Mouse (Mus musculus): ENCODE data around the gene Dnajb13. TPM values are rescaled to one million over a fixed set of nuclear protein-coding genes. Genes with fewer than 3 reads are reported as not detected.

Dnajb13 gene
- total and polyA plus RNA-seq, 2 experiments from 2014 or later = 3.4 to 7.0 TPM

DNA sequence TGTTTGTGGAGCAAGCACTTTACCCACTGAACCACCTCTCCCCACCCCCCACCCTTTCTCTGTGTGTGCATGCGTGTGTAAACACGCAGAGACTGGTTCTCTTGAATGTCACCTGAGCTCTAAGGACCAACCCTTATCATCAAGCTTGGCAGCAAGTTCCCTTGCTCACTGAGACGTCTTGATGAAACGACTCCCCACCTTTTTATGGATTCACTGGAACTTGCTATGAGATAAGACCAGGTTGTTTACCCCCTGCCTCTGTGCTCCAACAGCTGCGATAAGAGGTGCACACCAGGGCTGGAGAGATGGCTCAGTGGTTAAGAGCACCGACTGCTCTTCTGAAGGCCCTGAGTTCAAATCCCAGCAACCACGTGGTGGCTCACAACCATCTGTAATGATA is 5.4 kb upstream of the Dnajb13 start:
- WGBS = 73% methylated on average over 7 of the region's 7 CpGs
- no peak overlapping the region for H3K4me2 ChIP-seq (ENCODE audit: low read depth)
- H3K9me3 ChIP-seq (ENCODE audit: low read length) = no peaks in the 10 kb centered on the region
- H3K27me3 ChIP-seq (ENCODE audit: insufficient read depth, low read length) = no peaks in the 10 kb centered on the region
- no peak overlapping the region for H3K27ac ChIP-seq (ENCODE audit: low read depth, low read length)
- H3K4me3 ChIP-seq (ENCODE audit: low read depth, low read length) = no peak overlapping the region
- no peak for ATAC-seq
- no peak for TF ChIP-seq CTCF (IDR thresholded peaks at IDR 0.05; ENCODE audit: low read depth)
- no peaks in the 10 kb centered on the region for H3K4me1 ChIP-seq (ENCODE audit: insufficient read depth)
- no peaks in the 10 kb centered on the region for H3K36me3 ChIP-seq (ENCODE audit: insufficient read depth)
- H3K9ac ChIP-seq = no peak overlapping the region
- DNase-seq = no peak

DNA sequence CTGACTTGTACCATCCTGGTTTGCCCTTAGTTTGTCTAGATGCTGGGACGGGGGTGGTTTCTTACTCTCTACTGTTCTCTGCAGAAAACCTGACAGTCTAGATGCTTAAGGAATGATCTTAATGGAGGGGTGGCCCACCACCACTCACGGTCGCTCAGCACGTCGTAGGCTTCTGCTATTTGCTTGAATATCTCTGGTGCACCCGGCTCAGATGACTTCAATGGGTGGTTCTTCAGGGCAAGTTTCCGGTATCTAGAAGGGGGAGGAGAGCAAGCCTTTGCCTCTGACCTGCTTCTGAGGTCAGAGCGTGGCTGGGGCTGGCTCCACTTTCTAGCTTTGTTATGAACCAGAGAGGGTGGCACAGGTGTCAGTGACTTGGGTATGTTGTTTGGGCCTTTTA is 3.2 kb downstream of the Dnajb13 start:
- Histone ChIP-seq H3K9ac (no peak overlapping the region), H3K36me3 (ENCODE audit: insufficient read depth) (no peaks in the 10 kb centered on the region), H3K27me3 (ENCODE audit: insufficient read depth, low read length) (no peaks in the 10 kb centered on the region), H3K4me2 (ENCODE audit: low read depth) (no peak overlapping the region), H3K27ac (ENCODE audit: low read depth, low read length) (no peak overlapping the region), H3K9me3 (ENCODE audit: low read length) (no peaks in the 10 kb centered on the region), H3K4me3 (ENCODE audit: low read depth, low read length) (no peak overlapping the region), H3K4me1 (ENCODE audit: insufficient read depth) (no peaks in the 10 kb centered on the region)
- no peak for TF ChIP-seq CTCF (IDR thresholded peaks at IDR 0.05; ENCODE audit: low read depth)
- no peak for DNase-seq
- 90% methylated on average over 8 of the region's 8 CpGs for WGBS
- no peak for ATAC-seq

DNA sequence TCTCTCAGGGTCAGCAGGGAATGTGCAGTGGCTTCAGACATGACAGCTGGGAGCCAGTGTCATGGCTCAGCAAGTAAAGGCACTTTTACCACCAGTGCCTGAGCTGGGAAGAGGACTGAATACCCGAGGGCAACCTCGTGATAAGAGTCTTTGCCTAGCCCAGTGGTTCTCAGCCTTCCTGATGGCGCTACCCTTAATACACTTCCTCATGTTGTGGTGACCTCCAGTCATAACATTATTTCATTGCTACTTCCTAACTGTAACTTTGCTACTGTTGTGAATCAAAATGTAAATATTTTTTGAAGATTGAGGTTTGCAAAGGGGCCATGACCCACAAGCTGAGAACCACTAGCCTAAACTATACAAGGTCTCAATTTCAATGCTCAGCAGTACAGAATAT is 6.1 kb downstream of the Dnajb13 start:
- H3K4me3 ChIP-seq (ENCODE audit: low read depth, low read length) = no peak overlapping the region
- no peak for DNase-seq
- no peak for TF ChIP-seq CTCF (IDR thresholded peaks at IDR 0.05; ENCODE audit: low read depth)
- H3K4me1 ChIP-seq (ENCODE audit: insufficient read depth) = no peaks in the 10 kb centered on the region
- no peaks in the 10 kb centered on the region for H3K9me3 ChIP-seq (ENCODE audit: low read length)
- H3K36me3 ChIP-seq (ENCODE audit: insufficient read depth) = no peaks in the 10 kb centered on the region
- H3K27ac ChIP-seq (ENCODE audit: low read depth, low read length) = no peak overlapping the region
- no peaks in the 10 kb centered on the region for H3K27me3 ChIP-seq (ENCODE audit: insufficient read depth, low read length)
- 77% methylated on average over 3 of the region's 3 CpGs for WGBS
- no peak overlapping the region for H3K9ac ChIP-seq
- no peak for ATAC-seq
- H3K4me2 ChIP-seq (ENCODE audit: low read depth) = no peak overlapping the region

DNA sequence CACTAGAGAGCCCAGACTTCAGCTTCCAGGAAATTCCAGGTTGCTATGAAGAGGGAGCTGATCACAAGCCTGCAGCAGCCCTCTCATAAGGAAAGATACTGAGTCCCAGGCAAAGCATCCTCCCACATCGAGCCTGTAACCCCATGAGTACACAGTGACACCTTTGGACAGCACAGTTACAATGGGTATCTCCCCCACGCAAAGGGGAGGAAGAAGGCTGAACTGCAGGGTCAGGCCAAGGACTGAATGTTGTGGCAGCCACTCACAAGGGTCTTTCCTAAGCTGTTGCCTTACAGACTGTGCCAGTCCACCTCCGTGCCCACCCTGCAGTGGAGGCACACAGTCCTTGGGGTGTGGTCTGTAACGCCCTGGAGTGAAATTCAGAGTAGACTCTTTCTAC is 8.3 kb downstream of the Dnajb13 start:
- no peak for TF ChIP-seq CTCF (IDR thresholded peaks at IDR 0.05; ENCODE audit: low read depth)
- H3K4me2 ChIP-seq (ENCODE audit: low read depth) = no peak overlapping the region
- no peak overlapping the region for H3K9ac ChIP-seq
- H3K4me3 ChIP-seq (ENCODE audit: low read depth, low read length) = no peak overlapping the region
- ATAC-seq (no peak), DNase-seq (no peak)
- 79% methylated on average over 4 of the region's 4 CpGs for WGBS
- H3K27ac ChIP-seq (ENCODE audit: low read depth, low read length) = no peak overlapping the region
- no peaks in the 10 kb centered on the region for H3K9me3 ChIP-seq (ENCODE audit: low read length)
- H3K36me3 ChIP-seq (ENCODE audit: insufficient read depth) = no peaks in the 10 kb centered on the region
- no peaks in the 10 kb centered on the region for H3K27me3 ChIP-seq (ENCODE audit: insufficient read depth, low read length)
- H3K4me1 ChIP-seq (ENCODE audit: insufficient read depth) = no peaks in the 10 kb centered on the region

- Histone ChIP-seq H3K27ac (ENCODE audit: low read depth, low read length) (no peak overlapping the region), H3K9ac (no peak overlapping the region), H3K4me1 (ENCODE audit: insufficient read depth) (no peaks in the 10 kb centered on the region), H3K4me2 (ENCODE audit: low read depth) (no peak overlapping the region), H3K27me3 (ENCODE audit: insufficient read depth, low read length) (no peaks in the 10 kb centered on the region), H3K4me3 (ENCODE audit: low read depth, low read length) (no peak overlapping the region), H3K9me3 (ENCODE audit: low read length) (no peaks in the 10 kb centered on the region), H3K36me3 (ENCODE audit: insufficient read depth) (no peaks in the 10 kb centered on the region)
- WGBS = 85% methylated on average over 13 of the region's 13 CpGs
- no peak for TF ChIP-seq CTCF (IDR thresholded peaks at IDR 0.05; ENCODE audit: low read depth)
- ATAC-seq = no peak
- no peak for DNase-seq
These were observed 9.8 kb downstream of the Dnajb13 start for GRCm38 (mm10) chr7:100504740-100505487.

GRCm38 (mm10) chr7:100503076-100503475 is 11.7 kb downstream of the Dnajb13 start:
- no peak for DNase-seq
- ATAC-seq = no peak
- no peaks in the 10 kb centered on the region for H3K9me3 ChIP-seq (ENCODE audit: low read length)
- no peak overlapping the region for H3K27ac ChIP-seq (ENCODE audit: low read depth, low read length)
- H3K4me1 ChIP-seq (ENCODE audit: insufficient read depth) = no peaks in the 10 kb centered on the region
- H3K9ac ChIP-seq = no peak overlapping the region
- H3K27me3 ChIP-seq (ENCODE audit: insufficient read depth, low read length) = no peaks in the 10 kb centered on the region
- H3K4me2 ChIP-seq (ENCODE audit: low read depth) = no peak overlapping the region
- WGBS = 94% methylated on average over 5 of the region's 5 CpGs
- no peak for TF ChIP-seq CTCF (IDR thresholded peaks at IDR 0.05; ENCODE audit: low read depth)
- H3K4me3 ChIP-seq (ENCODE audit: low read depth, low read length) = no peak overlapping the region
- H3K36me3 ChIP-seq (ENCODE audit: insufficient read depth) = no peaks in the 10 kb centered on the region

DNA sequence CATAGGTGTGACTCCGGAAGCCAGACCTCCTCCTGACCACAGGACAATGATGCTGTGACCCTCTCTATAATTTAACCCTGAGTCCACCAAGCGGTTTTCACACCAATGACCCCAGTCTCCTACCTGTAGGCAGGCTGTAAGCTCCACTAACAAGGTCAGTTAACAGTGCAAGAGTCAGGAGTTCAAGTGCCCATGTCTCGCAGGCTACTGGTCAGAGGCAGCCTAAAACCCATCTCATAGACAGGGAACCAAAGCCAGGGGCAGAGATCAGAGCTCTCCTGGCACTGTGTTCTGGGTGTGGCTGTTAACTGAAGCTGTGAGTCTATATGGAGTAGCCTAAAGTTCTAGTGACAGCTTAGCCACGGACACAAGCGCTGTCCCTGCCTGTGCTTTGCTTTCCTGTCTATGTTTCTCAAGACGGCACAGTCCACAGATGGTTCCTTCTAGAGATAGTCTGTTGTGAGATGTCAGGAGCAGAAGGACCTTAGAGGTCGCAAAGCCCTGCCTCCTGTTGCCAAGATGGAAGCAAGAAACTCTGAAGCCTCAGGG is 12.3 kb downstream of the Dnajb13 start:
- Histone ChIP-seq H3K36me3 (ENCODE audit: insufficient read depth) (no peaks in the 10 kb centered on the region), H3K4me3 (ENCODE audit: low read depth, low read length) (no peak overlapping the region), H3K9ac (no peak overlapping the region), H3K27ac (ENCODE audit: low read depth, low read length) (no peak overlapping the region), H3K27me3 (ENCODE audit: insufficient read depth, low read length) (no peaks in the 10 kb centered on the region), H3K4me1 (ENCODE audit: insufficient read depth) (no peaks in the 10 kb centered on the region), H3K4me2 (ENCODE audit: low read depth) (no peak overlapping the region), H3K9me3 (ENCODE audit: low read length) (no peaks in the 10 kb centered on the region)
- DNase-seq = no peak
- TF ChIP-seq CTCF (IDR thresholded peaks at IDR 0.05; ENCODE audit: low read depth) = no peak
- ATAC-seq = no peak
- 82% methylated on average over 7 of the region's 7 CpGs for WGBS

Data from forebrain, postnatal 0 days (tissue).